Mouse (Mus musculus): Measurements from ENCODE around the gene Prm3. TPM values are rescaled to one million over a fixed set of nuclear protein-coding genes. Genes with fewer than 3 reads are reported as not detected.

Gene Prm3
- not detected in 2 replicates for polyA plus RNA-seq (2015; fragmentation: Nextera tagmentation; extraction: Ambion mirVana)

GRCm38 (mm10) chr16:10790702-10791101 is at the start of gene Prm3:
Gene Prm3, minus strand, starts transcription at chr16:10790914.

GRCm38 (mm10) chr16:10834911-10835587 is 44.3 kb upstream of the Prm3 start, which contains the start of gene Rmi2:
Gene Rmi2, plus strand, starts transcription at chr16:10835059.

GRCm38 (mm10) chr16:10812865-10813371 is 22.2 kb upstream of the Prm3 start, which contains the start of gene Gm11172:
Gene Gm11172, plus strand, starts transcription at chr16:10812915.

GRCm38 (mm10) chr16:10805789-10806527 is 15.2 kb upstream of the Prm3 start, which contains the start of gene Prm1:
Gene Prm1, minus strand, starts transcription at chr16:10805839.

GRCm38 (mm10) chr16:10796034-10796433 is 5.3 kb upstream of the Prm3 start, which contains the start of gene Prm2:
Gene Prm2, minus strand, starts transcription at chr16:10796134.

GRCm38 (mm10) chr16:10788271-10788670 is 2.4 kb downstream of the Prm3 start, which contains the start of gene Tnp2:
Gene Tnp2, minus strand, starts transcription at chr16:10788660.

GRCm38 (mm10) chr16:10785371-10786231 is 5.1 kb downstream of the Prm3 start, which contains the start of gene Socs1:
Gene Socs1, minus strand, starts transcription at chr16:10785536.

Other genes with a start within 250 kb of the Prm3 start
- 20.1 and 20.2 TPM in 2 replicates for gene Dexi, start 247.9 kb downstream of the Prm3 start, polyA plus RNA-seq (2015; fragmentation: Nextera tagmentation; extraction: Ambion mirVana)
- 22.8 and 33.5 TPM in 2 replicates for gene Clec16a, start 245.6 kb downstream of the Prm3 start, polyA plus RNA-seq (2015; fragmentation: Nextera tagmentation; extraction: Ambion mirVana)
- 7.5 and 8.8 TPM in 2 replicates for gene Socs1, start 5.4 kb downstream of the Prm3 start, polyA plus RNA-seq (2015; fragmentation: Nextera tagmentation; extraction: Ambion mirVana)
- gene Tnp2, start 2.3 kb downstream of the Prm3 start, polyA plus RNA-seq (2015; fragmentation: Nextera tagmentation; extraction: Ambion mirVana), result not detected in 2 replicates
- gene Prm2, start 5.2 kb upstream of the Prm3 start, polyA plus RNA-seq (2015; fragmentation: Nextera tagmentation; extraction: Ambion mirVana), result not detected in 2 replicates
- not detected in 2 replicates for gene Prm1, start 14.9 kb upstream of the Prm3 start, polyA plus RNA-seq (2015; fragmentation: Nextera tagmentation; extraction: Ambion mirVana)
- gene Gm11172, start 22.0 kb upstream of the Prm3 start, polyA plus RNA-seq (2015; fragmentation: Nextera tagmentation; extraction: Ambion mirVana), result not detected in 2 replicates
- 1.5 and 1.6 TPM in 2 replicates for gene Rmi2, start 44.1 kb upstream of the Prm3 start, polyA plus RNA-seq (2015; fragmentation: Nextera tagmentation; extraction: Ambion mirVana)